Mouse (Mus musculus) heart, embryonic 15.5 days (tissue): ENCODE data around the gene Glipr1. TPM values are rescaled to one million over a fixed set of nuclear protein-coding genes. Genes with fewer than 3 reads are reported as not detected.

Experiments used
- ATAC-seq: fragments of 200-750 bp; cut with Nextera tagmentation; replicated peaks from 2 replicates; pipeline ENCODE4 v1.8.0; 2017; ENCODE audit warnings: low read depth, moderate TSS enrichment; ENCODE audit not compliant: insufficient number of reproducible peaks, insufficient read depth, low FRiP score
- H3K27ac ChIP-seq: fragments of 300-500 bp; sonication (generic); 2 replicates; pipeline ENCODE4 v1.5.1; 2015; ENCODE audit warnings: mild to moderate bottlenecking, inconsistent platforms
- H3K27me3 ChIP-seq: fragments of 300-500 bp; sonication (generic); 2 replicates; pipeline ENCODE4 v1.6.1; 2015; ENCODE audit warnings: inconsistent platforms
- H3K36me3 ChIP-seq: fragments of 300-500 bp; sonication (generic); 2 replicates; pipeline ENCODE4 v1.6.1; 2015; ENCODE audit warnings: mild to moderate bottlenecking, inconsistent platforms
- H3K4me1 ChIP-seq: fragments of 300-500 bp; sonication (generic); replicated peaks from 2 replicates; pipeline ENCODE4 v1.6.1; 2015; ENCODE audit warnings: inconsistent platforms
- H3K4me2 ChIP-seq: fragments of 300-500 bp; sonication (generic); 2 replicates; pipeline ENCODE4 v1.6.1; 2015; ENCODE audit warnings: inconsistent platforms, mild to moderate bottlenecking, moderate library complexity
- H3K4me3 ChIP-seq: fragments of 300-500 bp; sonication (generic); 2 replicates; pipeline ENCODE4 v1.5.1; 2015; ENCODE audit warnings: mild to moderate bottlenecking, inconsistent platforms
- H3K9ac ChIP-seq: fragments of 300-500 bp; sonication (generic); 2 replicates; pipeline ENCODE4 v1.6.1; 2015; ENCODE audit warnings: mild to moderate bottlenecking, inconsistent platforms
- H3K9me3 ChIP-seq: fragments of 300-500 bp; sonication (generic); replicated peaks from 2 replicates; pipeline ENCODE4 v1.6.1; 2016; ENCODE audit warnings: inconsistent platforms
- WGBS: fragments of 180-500 bp; shearing (Covaris S2); methylation state at CpG from one replicate; pipeline ENCODE4 v1.1.7; 2015; ENCODE audit warnings: mixed read lengths; 5-methylcytosine and 5-hydroxymethylcytosine counted together
- polyA plus RNA-seq: library from polyadenylated mRNA; unstranded; fragments of >200 nt; fragmentation: Nextera tagmentation; extraction: Ambion mirVana; gene quantifications from 2 replicates; pipeline ENCODE4 v1.2.1, GENCODE M21; 2015

Glipr1 gene
- polyA plus RNA-seq, 1 experiment from 2014 or later = 2.3 TPM

- no peak; the same call in 1 of the 2 replicates for ATAC-seq
- no peak overlapping the region for H3K27ac ChIP-seq
- no peaks in the 10 kb centered on the region for H3K36me3 ChIP-seq
- H3K4me3 ChIP-seq = no peak overlapping the region
- no peak overlapping the region for H3K9ac ChIP-seq
- H3K27me3 ChIP-seq = no peaks in the 10 kb centered on the region
- 57% methylated on average over 2 of the region's 2 CpGs for WGBS
- H3K4me1 ChIP-seq = peaks cover 10% of the 10 kb centered on the region; the same call in 1 of the 2 replicates
- H3K4me2 ChIP-seq = no peak overlapping the region
- H3K9me3 ChIP-seq = no peaks in the 10 kb centered on the region
Observed at GRCm38 (mm10) chr10:111959353-111959752, 43.1 kb downstream of the Glipr1 start.

- Histone ChIP-seq H3K9ac (no peak overlapping the region), H3K9me3 (no peaks in the 10 kb centered on the region), H3K4me1 (peaks cover 10% of the 10 kb centered on the region; the same call in 1 of the 2 replicates), H3K4me2 (no peak overlapping the region), H3K4me3 (no peak overlapping the region), H3K36me3 (no peaks in the 10 kb centered on the region), H3K27ac (no peak overlapping the region), H3K27me3 (no peaks in the 10 kb centered on the region)
- ATAC-seq = no peak
- WGBS = 35% methylated on average over 4 of the region's 4 CpGs
Observed at GRCm38 (mm10) chr10:111958046-111958421, 44.4 kb downstream of the Glipr1 start.

DNA sequence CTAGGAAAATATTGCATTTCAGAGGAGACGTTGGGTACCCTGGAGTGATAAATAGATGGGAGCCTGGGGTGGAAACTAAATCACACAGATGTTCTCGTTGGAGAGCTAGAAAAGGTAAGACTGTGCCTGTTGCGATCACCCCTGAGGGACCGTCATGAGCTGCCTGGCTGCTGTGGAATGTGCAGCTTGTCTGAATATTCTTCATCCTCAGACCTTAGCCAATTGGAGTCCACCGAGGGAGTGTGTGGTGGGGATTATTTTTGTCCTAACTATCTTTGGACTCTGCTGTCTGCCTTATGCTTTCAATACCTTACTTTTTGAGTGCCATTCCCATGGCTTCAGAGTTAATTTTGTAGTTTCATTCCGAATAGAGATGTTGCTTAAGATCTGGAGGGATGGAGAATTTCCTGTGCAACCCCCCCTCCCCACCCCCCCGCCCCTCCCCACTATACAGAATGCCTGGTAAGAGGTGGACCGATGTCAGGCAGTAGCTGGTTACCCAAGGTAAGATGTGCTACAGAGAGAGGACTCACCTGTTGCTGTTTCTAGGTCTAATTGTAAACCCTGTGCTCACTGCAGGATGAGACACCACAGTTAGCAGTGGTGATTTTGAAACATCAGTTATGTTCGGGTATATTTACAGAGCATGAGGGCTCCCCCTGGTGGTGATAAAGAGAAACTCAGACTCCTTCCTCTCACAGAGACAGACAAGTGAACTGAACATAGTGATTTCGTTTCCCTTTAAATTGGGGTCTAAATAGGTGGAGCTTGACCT is 45.0 kb downstream of the Glipr1 start:
- Histone ChIP-seq H3K4me3 (no peak overlapping the region), H3K4me1 (peaks cover 10% of the 10 kb centered on the region; the same call in 1 of the 2 replicates), H3K27ac (0 out of 2 replicates have a peak overlapping the region, but pooled peaks have one; percentile 34), H3K27me3 (no peaks in the 10 kb centered on the region), H3K9me3 (no peaks in the 10 kb centered on the region), H3K9ac (no peak overlapping the region), H3K36me3 (no peaks in the 10 kb centered on the region), H3K4me2 (peak overlapping the region; percentile 26)
- WGBS = 43% methylated on average over 10 of the region's 10 CpGs
- peak; percentile 66; the same call in 1 of the 2 replicates for ATAC-seq

GRCm38 (mm10) chr10:111955836-111956235 is 46.6 kb downstream of the Glipr1 start:
- H3K4me3 ChIP-seq = no peak overlapping the region
- H3K9ac ChIP-seq = no peak overlapping the region
- H3K36me3 ChIP-seq = no peaks in the 10 kb centered on the region
- H3K27me3 ChIP-seq = no peaks in the 10 kb centered on the region
- WGBS = 85% methylated on average over 2 of the region's 2 CpGs
- no peaks in the 10 kb centered on the region for H3K9me3 ChIP-seq
- H3K27ac ChIP-seq = no peak overlapping the region
- ATAC-seq = no peak
- peaks cover 10% of the 10 kb centered on the region; the same call in 1 of the 2 replicates for H3K4me1 ChIP-seq
- no peak overlapping the region for H3K4me2 ChIP-seq

- 65% methylated on average over 4 of the region's 4 CpGs for WGBS
Observed at GRCm38 (mm10) chr10:111949008-111949407, 53.4 kb downstream of the Glipr1 start.

GRCm38 (mm10) chr10:111948041-111948440 is 54.4 kb downstream of the Glipr1 start:
- Histone ChIP-seq H3K4me3 (no peak overlapping the region), H3K36me3 (no peaks in the 10 kb centered on the region), H3K27ac (no peak overlapping the region), H3K9me3 (no peaks in the 10 kb centered on the region), H3K4me1 (no peaks in the 10 kb centered on the region), H3K27me3 (no peaks in the 10 kb centered on the region), H3K4me2 (no peak overlapping the region), H3K9ac (no peak overlapping the region)
- 88% methylated on average over 1 of the region's 1 CpGs for WGBS
- ATAC-seq = no peak

More at GRCm38 (mm10) chr10:111949008-111949407, 53.4 kb downstream of the Glipr1 start:
- no peaks in the 10 kb centered on the region for H3K4me1 ChIP-seq
- no peaks in the 10 kb centered on the region for H3K27me3 ChIP-seq
- H3K9me3 ChIP-seq = no peaks in the 10 kb centered on the region
- no peak overlapping the region for H3K4me3 ChIP-seq
- no peak overlapping the region for H3K27ac ChIP-seq
- no peak overlapping the region for H3K4me2 ChIP-seq
- no peaks in the 10 kb centered on the region for H3K36me3 ChIP-seq
- ATAC-seq = no peak
- H3K9ac ChIP-seq = no peak overlapping the region

DNA sequence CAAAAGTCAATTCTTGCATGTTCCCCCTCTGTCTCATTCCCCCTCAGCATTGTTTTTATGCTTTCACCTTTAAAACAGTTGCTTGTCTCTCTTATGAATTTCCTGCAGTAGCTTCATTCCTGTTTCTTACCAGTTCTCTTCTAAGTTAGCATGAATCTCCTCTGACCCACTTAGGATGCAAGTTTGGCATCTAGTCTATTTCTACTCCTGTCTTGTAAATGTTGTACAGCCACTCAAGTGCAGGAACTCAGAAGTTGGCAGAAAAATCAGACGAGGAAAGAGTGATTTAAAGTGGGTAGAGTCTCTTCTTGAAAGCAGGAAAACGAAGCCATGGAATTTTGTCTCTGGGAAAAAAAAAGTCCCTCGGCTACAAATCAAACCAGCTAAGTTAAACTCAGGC is 56.9 kb downstream of the Glipr1 start:
- whole genome bisulfite sequencing = 40% methylated on average over 3 of the region's 3 CpGs
- no peak for ATAC-seq
- Histone ChIP-seq H3K4me1 (no peaks in the 10 kb centered on the region), H3K36me3 (no peaks in the 10 kb centered on the region), H3K27ac (no peak overlapping the region), H3K27me3 (no peaks in the 10 kb centered on the region), H3K9me3 (no peaks in the 10 kb centered on the region), H3K4me3 (no peak overlapping the region), H3K9ac (no peak overlapping the region), H3K4me2 (no peak overlapping the region)

DNA sequence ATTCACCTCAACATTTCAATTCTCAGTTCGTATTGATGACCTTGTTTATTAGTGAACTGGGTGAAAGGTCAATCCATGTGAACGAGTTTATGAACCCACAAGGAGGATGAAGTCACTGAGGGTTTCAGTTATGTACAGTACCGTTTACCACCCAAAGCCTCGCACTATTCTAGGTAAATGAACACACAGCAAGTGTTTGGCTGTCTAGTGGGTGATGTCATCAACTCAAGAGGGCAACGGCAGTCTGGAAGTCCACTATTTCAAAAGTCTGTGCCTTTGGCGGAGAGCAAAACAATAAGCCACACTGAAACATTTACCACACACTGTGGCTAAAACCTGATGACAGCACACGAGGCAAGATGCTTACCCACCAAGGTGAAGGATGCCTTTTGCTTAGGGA is 59.4 kb downstream of the Glipr1 start:
- no peak overlapping the region for H3K4me3 ChIP-seq
- WGBS = 56% methylated on average over 7 of the region's 7 CpGs
- H3K4me2 ChIP-seq = no peak overlapping the region
- no peak overlapping the region for H3K27ac ChIP-seq
- ATAC-seq = no peak
- no peaks in the 10 kb centered on the region for H3K36me3 ChIP-seq
- H3K4me1 ChIP-seq = peaks cover 1% of the 10 kb centered on the region; the same call in 1 of the 2 replicates
- H3K27me3 ChIP-seq = no peaks in the 10 kb centered on the region
- H3K9ac ChIP-seq = no peak overlapping the region
- H3K9me3 ChIP-seq = no peaks in the 10 kb centered on the region

- Histone ChIP-seq H3K36me3 (no peaks in the 10 kb centered on the region), H3K4me2 (peak overlapping the region; percentile 43), H3K27me3 (no peaks in the 10 kb centered on the region), H3K4me3 (no peak overlapping the region), H3K9ac (no peak overlapping the region), H3K27ac (peak overlapping the region; percentile 84), H3K4me1 (peaks cover 40% of the 10 kb centered on the region), H3K9me3 (no peaks in the 10 kb centered on the region)
- WGBS = 30% methylated on average over 5 of the region's 5 CpGs
- no peak for ATAC-seq
Observed at GRCm38 (mm10) chr10:111937146-111937534, 65.3 kb downstream of the Glipr1 start.

DNA sequence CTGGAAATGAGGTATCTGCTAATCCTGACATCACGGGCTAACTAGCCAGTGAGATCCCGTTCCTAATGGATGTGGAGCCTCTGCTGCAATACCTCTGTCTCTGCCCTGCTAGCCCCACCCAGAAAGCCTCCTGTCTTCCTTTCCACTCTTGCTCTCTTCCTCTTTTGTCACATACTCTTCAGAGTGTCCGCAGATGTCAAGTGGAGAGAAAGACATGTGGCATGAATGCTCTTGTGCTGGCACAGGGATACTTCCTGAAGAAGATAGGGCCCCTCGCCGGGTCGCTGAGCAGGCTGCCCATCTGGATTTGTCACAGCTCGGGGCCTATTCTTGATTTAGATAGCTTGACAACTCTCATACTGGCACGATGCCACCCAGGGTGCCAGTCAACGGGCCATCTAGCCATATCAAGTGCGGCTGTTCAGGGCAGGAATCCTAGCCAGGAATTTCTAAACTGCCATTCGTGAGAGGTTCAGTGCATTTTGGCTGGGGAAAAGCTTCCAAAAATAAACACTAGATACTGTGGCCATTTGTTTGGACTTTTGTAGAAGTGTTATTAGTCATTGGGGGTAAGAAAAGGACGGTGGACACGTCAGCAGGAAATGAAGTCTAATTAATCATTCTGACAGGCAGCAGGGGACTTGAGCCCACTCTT is 65.8 kb downstream of the Glipr1 start:
- Histone ChIP-seq H3K4me3 (no peak overlapping the region), H3K27me3 (no peaks in the 10 kb centered on the region), H3K27ac (peak overlapping the region; percentile 84), H3K4me1 (peaks cover 43% of the 10 kb centered on the region), H3K36me3 (no peaks in the 10 kb centered on the region), H3K9ac (no peak overlapping the region), H3K9me3 (no peaks in the 10 kb centered on the region), H3K4me2 (peak overlapping the region; percentile 43)
- 9% methylated on average over 13 of the region's 13 CpGs for WGBS
- ATAC-seq = peak; percentile 86

DNA sequence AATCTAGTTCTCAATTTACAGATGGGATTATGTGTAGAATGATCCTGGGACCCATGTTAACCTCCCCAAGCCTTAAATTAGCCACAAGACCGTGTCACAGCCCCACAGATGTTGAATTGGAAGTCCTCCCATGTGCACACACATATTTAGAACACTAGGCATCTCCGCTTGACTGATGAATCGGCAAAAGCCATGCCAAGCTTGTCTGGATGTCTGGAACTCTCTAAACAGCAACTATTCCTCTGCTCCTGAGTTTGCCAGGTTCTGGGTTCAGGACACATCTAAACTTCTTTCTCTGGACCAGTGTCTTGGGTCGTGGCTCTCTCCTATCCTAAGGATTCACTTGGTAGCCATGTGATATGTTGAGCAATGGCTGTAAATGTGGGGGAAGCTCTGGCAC is 66.4 kb downstream of the Glipr1 start:
- Histone ChIP-seq H3K27me3 (no peaks in the 10 kb centered on the region), H3K27ac (peak overlapping the region; percentile 84), H3K4me2 (peak overlapping the region; percentile 43), H3K9me3 (no peaks in the 10 kb centered on the region), H3K4me1 (peaks cover 48% of the 10 kb centered on the region), H3K9ac (no peak overlapping the region), H3K36me3 (no peaks in the 10 kb centered on the region), H3K4me3 (no peak overlapping the region)
- ATAC-seq = no peak
- WGBS = 56% methylated on average over 4 of the region's 4 CpGs
